In the genomic region with DNA sequence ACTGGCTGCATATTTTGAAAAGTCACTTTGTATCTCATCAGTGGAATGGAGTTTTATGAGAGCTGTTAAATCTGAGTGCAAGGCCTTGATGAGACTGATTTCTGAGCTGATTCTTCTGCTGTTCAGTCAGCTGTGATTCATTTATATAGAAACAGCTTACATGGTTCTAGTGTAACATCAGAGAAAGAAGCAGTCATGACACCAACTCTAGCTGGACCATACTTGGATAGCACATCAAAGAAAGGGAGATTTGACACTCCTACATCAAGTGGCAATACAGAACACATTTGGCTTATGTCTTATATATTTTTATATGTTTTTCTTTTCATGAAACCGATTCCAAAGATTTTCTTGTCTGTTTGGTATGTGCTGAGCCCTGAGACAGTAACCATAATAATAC, we compare ENCODE assay signal across 27 mouse cellular contexts.
DNase-seq lines count a peak whose midpoint lies in the region; ATAC-seq and TF ChIP-seq lines count a peak whose summit lies in the region.
"Had no signal": no experiment of that assay in that cellular context is flagged by ENCODE, and none has a peak within 500 bp of the region (broad histone marks: within the 10 kb centered on the region; RNA-seq: fewer than 3 reads in every experiment).

No protein-coding gene starts in this region.

- DNase-seq in heart, adult 11 months: peak; percentile 23
- DNase-seq in heart, postnatal 36 days: no peak
- no peak for DNase-seq in kidney, postnatal 25 days
- peak; percentile 10 for DNase-seq in lung, embryonic 14.5 days
- DNase-seq in lung, adult 2 months: no peak
- DNase-seq: adrenal gland, adult 8-10 months; adrenal gland, postnatal 14 days; adrenal gland, postnatal 36 days; B cell, adult 2 months; cerebellum, adult 11-12 months; cerebellum, adult 2 months; cerebellum, adult 9-10 months; cerebellum, postnatal 10 days; cerebellum, postnatal 25 days had no signal

- H3K27ac ChIP-seq in kidney, embryonic 16.5 days (ENCODE audit: low read length): no peak overlapping the region
- H3K27ac ChIP-seq in lung, embryonic 14.5 days (ENCODE audit: low read depth): no peak overlapping the region
- H3K27ac ChIP-seq: embryonic facial prominence, embryonic 10.5 days; embryonic facial prominence, embryonic 12.5 days; forebrain, embryonic 10.5 days; forebrain, embryonic 12.5 days had no signal

- H3K9ac ChIP-seq in kidney, embryonic 16.5 days (replicated peaks; ENCODE audit: low read length): no peak overlapping the region
- no peak overlapping the region for H3K9ac ChIP-seq in lung, embryonic 14.5 days
- H3K9ac ChIP-seq: embryonic facial prominence, embryonic 12.5 days; forebrain, embryonic 12.5 days had no signal

- no peaks in the 10 kb centered on the region for H3K36me3 ChIP-seq in kidney, embryonic 16.5 days (ENCODE audit: insufficient read depth, low read length)
- no peaks in the 10 kb centered on the region for H3K36me3 ChIP-seq in lung, embryonic 14.5 days (ENCODE audit: insufficient read depth)
- H3K36me3 ChIP-seq: embryonic facial prominence, embryonic 10.5 days; embryonic facial prominence, embryonic 12.5 days; forebrain, embryonic 10.5 days; forebrain, embryonic 12.5 days; G1E had no signal

- H3K4me2 ChIP-seq in kidney, embryonic 16.5 days (replicated peaks; ENCODE audit: low read depth, low read length): no peak overlapping the region
- no peak overlapping the region for H3K4me2 ChIP-seq in lung, embryonic 14.5 days
- H3K4me2 ChIP-seq: embryonic facial prominence, embryonic 12.5 days; forebrain, embryonic 12.5 days had no signal

- peak; percentile 81 for ATAC-seq in kidney, embryonic 16.5 days (ENCODE audit: low FRiP score, low TSS enrichment)
- no peak for ATAC-seq in lung, embryonic 14.5 days (ENCODE audit: insufficient read depth)
- ATAC-seq: activated CD4-positive, CD25-positive, alpha-beta regulatory T cell, adult 4 months; CD4-positive, CD25-positive, alpha-beta regulatory T cell, adult 4 months; forebrain, embryonic 14.5 days; forebrain, embryonic 16.5 days; Patski had no signal

- no peak for TF ChIP-seq POLR2A in lung, adult 2 months (IDR thresholded peaks at IDR 0.05; ENCODE audit: borderline replicate concordance, extremely low read depth, low read depth, low read length)

- no peaks in the 10 kb centered on the region; the same call in 1 of the 2 replicates for H3K4me1 ChIP-seq in kidney, embryonic 16.5 days (ENCODE audit: insufficient read depth, low read length)
- H3K4me1 ChIP-seq in lung, embryonic 14.5 days (ENCODE audit: insufficient read depth): no peaks in the 10 kb centered on the region
- no peaks in the 10 kb centered on the region for H3K4me1 ChIP-seq in lung, adult 2 months (ENCODE audit: control insufficient read depth, insufficient read depth, low read length)
- H3K4me1 ChIP-seq: embryonic facial prominence, embryonic 10.5 days; embryonic facial prominence, embryonic 12.5 days; forebrain, embryonic 12.5 days had no signal

- no peak for TF ChIP-seq CTCF in lung, embryonic 14.5 days (IDR thresholded peaks at IDR 0.05; ENCODE audit: low read depth)
- TF ChIP-seq CTCF in lung, adult 2 months (IDR thresholded peaks at IDR 0.05; ENCODE audit: insufficient read depth, low read length): no peak

- WGBS in kidney, embryonic 16.5 days: 51% methylated on average over 1 of the region's 1 CpGs
- WGBS in lung, embryonic 14.5 days: 50% methylated on average over 1 of the region's 1 CpGs
- WGBS in lung, adult 2 months: 46% methylated on average over 1 of the region's 1 CpGs

- H3K27me3 ChIP-seq in kidney, embryonic 16.5 days (ENCODE audit: insufficient read depth, low read length): no peaks in the 10 kb centered on the region
- H3K27me3 ChIP-seq in lung, embryonic 14.5 days (ENCODE audit: insufficient read depth, low read length): no peaks in the 10 kb centered on the region
- H3K27me3 ChIP-seq: CH12.LX; embryonic facial prominence, embryonic 12.5 days; forebrain, embryonic 12.5 days had no signal

- no peak overlapping the region for H3K4me3 ChIP-seq in kidney, embryonic 16.5 days (ENCODE audit: low read length)
- no peak overlapping the region for H3K4me3 ChIP-seq in lung, embryonic 14.5 days (ENCODE audit: low read depth, low read length)
- no peak overlapping the region for H3K4me3 ChIP-seq in lung, adult 2 months (replicated peaks; ENCODE audit: extremely low read depth, low read depth, low read length)
- H3K4me3 ChIP-seq: embryonic facial prominence, embryonic 10.5 days; embryonic facial prominence, embryonic 12.5 days; erythroblast, embryonic 14.5 days; forebrain, embryonic 10.5 days; forebrain, embryonic 12.5 days had no signal

- H3K9me3 ChIP-seq in kidney, embryonic 16.5 days (ENCODE audit: low read length): no peaks in the 10 kb centered on the region
- H3K9me3 ChIP-seq in lung, embryonic 14.5 days (ENCODE audit: low read depth, low read length): no peaks in the 10 kb centered on the region
- H3K9me3 ChIP-seq: embryonic facial prominence, embryonic 10.5 days; embryonic facial prominence, embryonic 12.5 days; forebrain, embryonic 10.5 days; forebrain, embryonic 12.5 days; G1E had no signal

- intact Hi-C loops in heart, postnatal 36 days (cut with DNase I): no loop called here

Comparison
In these comparisons a context has a peak if more than half of its experiments do, and no peak if none do; other contexts are left out.
1. DNase-seq: peak in heart, adult 11 months (single experiment) and lung, embryonic 14.5 days (single experiment); none in heart, postnatal 36 days (0 of 2), kidney, postnatal 25 days (0 of 2) and lung, adult 2 months (single experiment).